Mouse (Mus musculus) neural tube, embryonic 10.5 days (tissue): ENCODE results near the gene Gm21974.
"Not testable (repeated sequence)": the region's sequence is repeated elsewhere in the genome, so short reads cannot be mapped to it uniquely, and the experiment has no call there.

Experiments used
- DNase-seq: peaks from one replicate; pipeline ENCODE4 v3.0.0-alpha.2; 2017; ENCODE audit warnings: low spot score; ENCODE audit errors: extremely low spot score

Gm21974 gene

GRCm38 (mm10) chr7:127915293-127915692 is 20.0 kb upstream of the Gm21974 start:
- no peak for DNase-seq

GRCm38 (mm10) chr7:127912938-127913337 is 17.7 kb upstream of the Gm21974 start:
- no peak for DNase-seq

DNA sequence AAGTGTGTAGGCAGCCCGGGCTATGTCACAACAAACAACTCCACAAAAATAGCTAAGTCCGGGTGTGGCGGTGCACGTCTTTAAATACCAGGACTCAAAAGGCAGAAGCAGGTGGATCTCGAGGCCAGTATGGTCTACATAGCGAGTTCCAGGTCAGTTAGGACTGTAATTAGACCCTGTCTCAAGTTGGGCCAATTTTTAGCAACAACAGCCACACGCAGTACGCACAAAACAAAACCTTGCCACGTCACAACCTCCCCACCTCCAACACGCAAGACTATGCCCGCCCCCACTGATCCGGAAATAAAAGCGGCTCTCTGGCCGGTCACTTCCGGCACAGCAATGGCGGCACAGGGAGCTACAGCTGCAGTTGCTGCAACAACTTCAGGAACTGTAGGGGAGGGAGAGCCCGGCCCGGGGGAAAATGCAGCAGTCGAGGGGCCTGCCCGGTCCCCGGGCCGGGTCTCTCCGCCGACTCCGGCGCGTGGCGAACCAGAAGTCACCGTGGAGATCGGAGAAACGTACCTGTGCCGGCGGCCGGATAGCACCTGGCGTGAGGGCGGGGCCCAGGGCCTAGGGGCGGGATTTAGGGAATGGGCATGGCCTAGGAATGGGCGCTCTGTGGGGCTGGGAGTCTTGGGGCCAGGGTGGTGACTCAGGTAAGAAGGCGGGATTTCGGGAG is 17.1 kb upstream of the Gm21974 start, which contains the start of gene Kat8:
Gene Kat8, plus strand, starts transcription at position 327 of the 682 bp plus-strand sequence.
- peak; percentile 92 for DNase-seq

GRCm38 (mm10) chr7:127908656-127909055 is 13.4 kb upstream of the Gm21974 start:
- DNase-seq: no peak

GRCm38 (mm10) chr7:127907939-127908338 is 12.7 kb upstream of the Gm21974 start:
- no peak for DNase-seq

GRCm38 (mm10) chr7:127903971-127904796 is 8.9 kb upstream of the Gm21974 start, which contains the start of gene Bckdk:
TSS of gene Bckdk (plus strand) at chr7:127904082.
- DNase-seq: peak; percentile 80

DNA sequence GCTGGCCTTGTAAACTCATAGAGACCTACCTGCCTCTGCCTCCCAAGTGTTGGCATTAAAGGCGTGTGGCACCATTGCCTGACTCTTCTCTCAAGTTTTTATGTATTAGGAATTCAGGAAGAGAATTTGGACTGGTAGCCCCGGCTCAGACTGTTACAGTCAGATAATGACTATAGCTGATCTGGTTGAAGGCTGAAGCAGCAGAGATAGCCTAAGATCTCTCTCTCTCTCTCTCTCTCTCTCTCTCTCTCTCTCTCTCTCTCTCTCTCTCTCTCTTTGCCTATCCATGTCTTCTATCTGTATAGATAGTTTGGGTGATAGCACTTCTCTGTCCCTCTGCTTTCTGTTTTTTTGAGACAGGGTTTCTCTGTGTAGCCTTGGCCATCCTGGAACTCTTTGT is 6.5 kb upstream of the Gm21974 start:
- DNase-seq: no peak

GRCm38 (mm10) chr7:127899997-127900396 is 4.7 kb upstream of the Gm21974 start:
- no peak for DNase-seq

GRCm38 (mm10) chr7:127898179-127898956 is 3.1 kb upstream of the Gm21974 start:
- DNase-seq: no peak

- no peak for DNase-seq
Observed at GRCm38 (mm10) chr7:127897542-127897941, 2.3 kb upstream of the Gm21974 start.

GRCm38 (mm10) chr7:127896384-127896783 is 1.1 kb upstream of the Gm21974 start:
- peak; percentile 53 for DNase-seq

- not testable (repeated sequence) for DNase-seq
Observed at GRCm38 (mm10) chr7:127895891-127896290, 637 bp upstream of the Gm21974 start.

- DNase-seq: no peak
Observed at GRCm38 (mm10) chr7:127894480-127894879, 774 bp downstream of the Gm21974 start.

DNA sequence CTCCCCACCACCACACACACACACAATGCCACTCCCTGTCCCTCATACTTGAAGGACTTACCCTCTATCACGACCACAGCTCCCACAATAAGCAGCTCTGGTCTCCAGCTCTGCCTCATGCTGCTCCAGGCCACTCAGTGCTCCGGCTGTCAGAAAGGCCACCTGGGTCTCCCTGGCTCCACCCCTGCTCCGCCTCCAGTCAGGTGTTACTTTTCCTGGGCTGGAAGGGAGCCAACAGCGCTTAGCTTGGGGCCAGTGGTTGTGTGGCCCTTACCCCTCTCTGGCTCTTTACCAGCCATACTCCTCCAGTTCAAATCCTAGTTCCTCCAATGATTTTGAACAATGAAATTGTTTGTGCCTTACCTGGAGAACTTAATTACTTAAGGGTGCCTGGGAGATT is 4.5 kb downstream of the Gm21974 start, which contains the start of gene Prss53:
Gene Prss53, minus strand, starts transcription at position 173 of the 400 bp plus-strand sequence.
- no peak for DNase-seq

- DNase-seq: no peak
Observed at GRCm38 (mm10) chr7:127888821-127889220, 6.4 kb downstream of the Gm21974 start.

DNA sequence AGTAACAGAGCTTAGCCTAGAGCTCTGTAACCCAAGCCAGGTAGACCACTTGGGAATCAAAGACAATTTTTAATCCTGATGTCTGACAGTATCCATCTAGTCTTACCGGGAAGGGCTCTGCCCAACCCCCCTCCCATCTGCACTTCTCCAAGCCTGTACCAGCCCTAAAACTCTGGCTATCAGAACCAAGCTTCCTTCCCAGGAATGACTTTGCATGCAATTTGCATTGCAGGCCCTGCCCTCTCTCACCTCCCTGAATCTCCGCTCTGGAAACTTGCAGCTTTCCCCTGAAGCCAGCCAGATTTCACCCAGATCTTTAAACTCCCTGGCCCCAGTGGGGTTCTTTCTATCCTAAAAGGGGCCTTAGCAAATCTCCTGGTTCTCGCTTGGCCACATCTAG is 7.5 kb downstream of the Gm21974 start:
- no peak for DNase-seq

DNA sequence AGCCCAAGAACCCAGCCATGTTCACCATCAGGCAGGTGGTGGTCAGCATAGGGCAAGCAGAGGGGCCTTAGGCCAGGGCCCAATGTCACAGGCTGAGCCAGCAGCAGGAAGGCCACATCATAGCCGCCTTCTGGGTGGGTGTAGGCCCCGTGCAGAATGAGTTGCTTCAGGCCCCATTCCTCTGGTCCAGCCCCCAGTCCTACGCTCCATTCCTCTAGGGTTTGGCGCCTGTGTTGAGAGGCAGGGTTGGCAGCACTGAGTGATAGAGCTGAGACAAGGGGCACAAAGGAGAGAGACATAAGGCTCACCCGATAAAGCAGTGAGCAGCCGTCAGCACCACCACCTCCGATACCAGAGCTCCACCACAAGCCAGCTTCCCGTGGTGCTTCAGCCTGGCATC is 8.1 kb downstream of the Gm21974 start:
- no peak for DNase-seq

GRCm38 (mm10) chr7:127886551-127886950 is 8.7 kb downstream of the Gm21974 start:
- DNase-seq: no peak

DNA sequence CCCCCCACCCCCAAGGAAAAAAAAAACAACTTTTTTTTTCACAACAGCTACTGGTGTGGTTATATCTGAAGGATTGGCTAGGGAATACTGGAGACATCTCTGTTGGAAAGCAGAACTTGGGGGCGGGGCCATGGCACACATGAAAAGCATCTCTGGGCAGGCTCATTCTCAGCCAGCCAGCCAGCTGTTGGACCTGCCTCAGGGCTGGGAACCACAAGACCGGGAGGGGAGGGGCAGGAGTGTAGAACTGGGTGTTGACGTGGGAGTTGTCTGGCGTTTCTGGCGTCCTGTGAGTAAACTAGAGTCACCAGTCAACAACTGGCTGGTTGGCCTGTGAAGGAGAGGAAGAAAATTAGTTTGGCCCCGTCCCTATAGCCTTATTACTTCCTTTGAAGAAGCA is 9.3 kb downstream of the Gm21974 start:
- DNase-seq: no peak

DNA sequence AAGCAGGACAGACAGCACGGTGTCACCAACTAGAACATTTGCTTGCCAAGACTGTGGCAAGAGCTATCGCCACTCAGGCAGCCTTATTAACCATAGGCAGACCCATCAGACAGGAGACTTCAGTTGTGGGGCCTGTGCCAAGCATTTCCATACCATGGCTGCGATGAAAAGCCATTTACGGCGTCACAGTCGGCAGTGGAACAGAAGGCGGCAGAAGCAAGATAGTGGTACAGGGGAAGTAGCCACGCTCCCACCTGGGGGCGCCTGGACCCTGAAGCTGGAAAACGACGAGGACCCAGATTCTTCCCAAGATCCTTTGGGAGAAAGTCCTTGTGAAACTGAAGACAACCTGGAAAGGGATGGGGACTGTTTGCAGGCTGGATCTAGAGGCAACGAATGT is 14.8 kb downstream of the Gm21974 start:
- no peak for DNase-seq

DNA sequence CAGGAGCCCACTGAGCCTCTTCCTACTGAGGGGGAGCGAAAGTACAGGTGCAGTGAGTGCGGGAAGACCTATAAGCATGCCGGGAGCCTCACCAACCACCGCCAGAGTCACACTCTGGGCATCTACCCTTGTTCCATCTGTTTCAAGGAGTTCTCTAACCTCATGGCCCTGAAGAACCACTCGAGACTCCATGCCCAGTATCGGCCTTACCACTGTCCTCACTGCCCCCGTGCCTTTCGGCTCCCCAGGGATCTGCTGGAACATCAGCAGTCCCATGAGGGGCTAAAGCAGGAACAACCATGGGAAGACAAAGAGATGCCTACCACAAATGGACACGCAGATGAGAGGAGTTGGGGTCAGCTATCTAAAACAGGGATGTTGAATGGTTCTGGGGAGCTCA is 16.0 kb downstream of the Gm21974 start:
- DNase-seq: no peak
